Mouse (Mus musculus) hindbrain, embryonic 13.5 days (tissue): ENCODE measurements at regions not wholly inside any gene's neighbourhood (a gene's known extent, or its start where the extent isn't known, plus 50 kb on each side); places are given as distances from the start of the nearest gene placed in this dataset.

Experiments used
- ATAC-seq: fragments of 200-750 bp; cut with Nextera tagmentation; 2 replicates; pipeline ENCODE4 v1.8.0; 2017; ENCODE audit warnings: moderate TSS enrichment; ENCODE audit not compliant: low FRiP score
- H3K27ac ChIP-seq: fragments of 300-500 bp; sonication (generic); 2 replicates; pipeline ENCODE4 v1.5.1; 2015; ENCODE audit warnings: inconsistent platforms, mild to moderate bottlenecking, moderate library complexity
- H3K27me3 ChIP-seq: fragments of 300-500 bp; sonication (generic); 2 replicates; pipeline ENCODE4 v1.6.1; 2015; ENCODE audit warnings: mild to moderate bottlenecking, inconsistent platforms
- H3K36me3 ChIP-seq: fragments of 300-500 bp; sonication (generic); 2 replicates; pipeline ENCODE4 v1.6.1; 2015; ENCODE audit warnings: mild to moderate bottlenecking, inconsistent platforms
- H3K4me1 ChIP-seq: fragments of 300-500 bp; sonication (generic); replicated peaks from 2 replicates; pipeline ENCODE4 v1.6.1; 2015; ENCODE audit warnings: inconsistent platforms
- H3K4me2 ChIP-seq: fragments of 300-500 bp; sonication (generic); 2 replicates; pipeline ENCODE4 v1.6.1; 2015; ENCODE audit warnings: inconsistent platforms, mild to moderate bottlenecking, moderate library complexity
- H3K4me3 ChIP-seq: fragments of 300-500 bp; sonication (generic); 2 replicates; pipeline ENCODE4 v1.5.1; 2015; ENCODE audit warnings: mild to moderate bottlenecking, inconsistent platforms
- H3K9ac ChIP-seq: fragments of 300-500 bp; sonication (generic); 2 replicates; pipeline ENCODE4 v1.6.1; 2015; ENCODE audit warnings: mild to moderate bottlenecking, inconsistent platforms
- H3K9me3 ChIP-seq: fragments of 300-500 bp; sonication (generic); 2 replicates; pipeline ENCODE4 v1.6.1; 2016; ENCODE audit warnings: inconsistent platforms
- WGBS: fragments of 180-500 bp; shearing (Covaris S2); methylation state at CpG from one replicate; pipeline ENCODE4 v1.1.7; 2015; 5-methylcytosine and 5-hydroxymethylcytosine counted together

DNA sequence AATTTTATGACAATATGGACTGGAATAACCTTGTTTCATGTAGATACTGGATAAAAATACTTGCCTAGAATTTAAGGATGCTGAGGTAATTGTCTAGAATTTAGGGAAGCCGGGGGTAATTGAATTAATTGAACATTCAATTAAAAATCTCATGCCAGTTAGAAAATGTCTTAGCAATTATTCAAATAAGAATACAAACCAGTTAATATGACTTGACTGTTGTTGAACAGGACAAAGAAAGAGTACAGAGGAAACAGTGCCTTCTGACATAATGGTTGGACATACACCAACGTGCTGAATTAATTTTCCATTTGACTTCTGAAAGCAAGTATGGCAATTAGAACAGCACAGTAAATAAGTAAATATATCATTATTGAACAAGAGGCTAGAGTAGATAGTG is 377.4 kb upstream of the Vrk2 start:
- H3K4me1 ChIP-seq, result no peaks in the 10 kb centered on the region
- no peak for ATAC-seq
- H3K9me3 ChIP-seq, result no peaks in the 10 kb centered on the region
- no peak overlapping the region for H3K9ac ChIP-seq
- no peaks in the 10 kb centered on the region for H3K36me3 ChIP-seq
- no peak overlapping the region for H3K4me3 ChIP-seq
- H3K27ac ChIP-seq, result no peak overlapping the region
- H3K4me2 ChIP-seq, result no peak overlapping the region
- WGBS, result 69% methylated on average over 2 of the region's 2 CpGs
- no peaks in the 10 kb centered on the region for H3K27me3 ChIP-seq

DNA sequence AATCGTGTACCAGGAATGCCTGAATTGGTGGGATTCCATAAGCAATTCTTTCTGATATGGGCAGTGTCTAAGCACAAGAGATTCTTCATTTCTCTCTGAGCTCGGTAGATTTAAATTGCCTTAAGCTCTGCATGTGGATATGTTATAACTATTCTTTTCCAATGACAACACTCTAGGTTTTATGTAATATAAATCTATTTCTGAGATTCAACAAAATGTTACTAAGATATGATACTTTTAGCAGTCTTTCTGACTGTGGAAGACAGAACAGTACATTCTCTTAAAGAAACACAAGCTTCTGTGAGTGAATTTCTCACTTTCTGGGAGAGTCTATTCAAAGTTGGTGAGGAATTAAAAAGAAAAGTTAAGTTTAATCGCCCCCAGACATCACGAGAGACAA is 373.6 kb upstream of the Vrk2 start:
- no peak for ATAC-seq
- WGBS, result 92% methylated on average over 4 of the region's 4 CpGs
- no peak overlapping the region for H3K4me2 ChIP-seq
- H3K4me3 ChIP-seq, result no peak overlapping the region
- H3K27me3 ChIP-seq, result no peaks in the 10 kb centered on the region
- no peak overlapping the region for H3K9ac ChIP-seq
- H3K9me3 ChIP-seq, result no peaks in the 10 kb centered on the region
- no peaks in the 10 kb centered on the region for H3K36me3 ChIP-seq
- H3K27ac ChIP-seq, result no peak overlapping the region
- peaks cover 10% of the 10 kb centered on the region for H3K4me1 ChIP-seq

GRCm38 (mm10) chr11:26962928-26963667 is 369.3 kb upstream of the Vrk2 start:
- Histone ChIP-seq H3K9me3 (no peaks in the 10 kb centered on the region; the same call in 1 of the 2 replicates), H3K27ac (peak overlapping the region; percentile 56), H3K4me3 (no peak overlapping the region), H3K27me3 (no peaks in the 10 kb centered on the region), H3K36me3 (no peaks in the 10 kb centered on the region), H3K4me1 (peaks cover 18% of the 10 kb centered on the region), H3K9ac (no peak overlapping the region), H3K4me2 (no peak overlapping the region)
- ATAC-seq, result peak; percentile 26; the same call in 1 of the 2 replicates
- WGBS, result 55% methylated on average over 8 of the region's 8 CpGs

DNA sequence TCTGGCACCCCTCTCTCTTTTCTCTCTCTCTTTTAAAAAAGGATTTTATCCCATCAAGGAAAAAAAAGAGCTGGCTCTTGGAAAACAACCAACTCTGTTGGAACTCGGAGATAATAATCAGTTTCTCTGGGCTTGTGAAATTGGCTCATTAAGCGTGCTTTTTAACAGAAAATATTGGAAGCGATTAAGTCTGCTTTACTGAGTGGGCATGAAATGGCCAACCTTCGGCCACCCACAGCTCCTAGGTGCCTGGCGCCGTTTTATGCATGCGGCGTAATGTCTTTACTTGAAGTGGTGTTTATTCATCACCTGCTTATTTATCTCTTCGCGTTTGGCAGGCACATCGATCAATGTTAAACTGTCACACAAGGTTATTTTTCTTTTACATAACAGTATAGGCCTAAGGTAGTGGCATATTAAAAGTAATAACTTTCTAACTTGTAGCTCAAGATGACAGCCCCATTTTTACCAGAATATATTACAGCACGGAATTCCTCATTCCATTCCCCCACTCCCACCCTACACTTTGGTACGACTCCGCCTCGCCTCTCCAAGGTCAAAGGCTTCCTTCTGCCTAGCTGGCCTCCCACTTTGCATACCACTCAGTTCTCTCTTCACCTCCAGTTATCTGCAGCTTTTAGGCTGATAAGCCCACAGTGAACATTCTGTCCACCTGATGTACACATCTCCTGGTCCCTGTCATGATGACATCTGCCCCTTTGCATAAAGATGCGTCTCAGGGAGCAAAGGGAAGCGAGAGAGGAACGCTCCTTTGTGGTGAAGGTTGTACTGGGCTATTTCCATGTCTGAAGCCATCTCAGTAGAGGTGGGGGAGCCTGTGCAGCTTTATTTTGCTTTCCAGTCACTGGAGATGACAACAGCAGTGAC is 368.5 kb upstream of the Vrk2 start:
- Histone ChIP-seq H3K9ac (no peak overlapping the region), H3K9me3 (no peaks in the 10 kb centered on the region; the same call in 1 of the 2 replicates), H3K4me2 (no peak overlapping the region), H3K4me1 (peaks cover 18% of the 10 kb centered on the region), H3K4me3 (no peak overlapping the region), H3K27ac (peak overlapping the region; percentile 58), H3K36me3 (no peaks in the 10 kb centered on the region), H3K27me3 (no peaks in the 10 kb centered on the region)
- WGBS, result 54% methylated on average over 18 of the region's 18 CpGs
- ATAC-seq, result peak; percentile 18; the same call in 1 of the 2 replicates

GRCm38 (mm10) chr11:26961336-26961980 is 367.7 kb upstream of the Vrk2 start:
- Histone ChIP-seq H3K4me1 (peaks cover 18% of the 10 kb centered on the region), H3K36me3 (no peaks in the 10 kb centered on the region), H3K9ac (peak overlapping the region; percentile 40; the same call in 1 of the 2 replicates), H3K4me3 (no peak overlapping the region), H3K9me3 (no peaks in the 10 kb centered on the region; the same call in 1 of the 2 replicates), H3K4me2 (peak overlapping the region; percentile 39), H3K27me3 (no peaks in the 10 kb centered on the region), H3K27ac (peak overlapping the region; percentile 65; the same call in 1 of the 2 replicates)
- 5% methylated on average over 5 of the region's 5 CpGs for WGBS
- peak; percentile 98 for ATAC-seq

GRCm38 (mm10) chr11:26956153-26956552 is 362.4 kb upstream of the Vrk2 start:
- no peak for ATAC-seq
- H3K4me3 ChIP-seq, result no peak overlapping the region
- 76% methylated on average over 3 of the region's 3 CpGs for WGBS

GRCm38 (mm10) chr11:26931766-26932165 is 338.0 kb upstream of the Vrk2 start:
- WGBS, result 9% methylated on average over 3 of the region's 3 CpGs

More at GRCm38 (mm10) chr11:26956153-26956552, 362.4 kb upstream of the Vrk2 start:
- Histone ChIP-seq H3K9me3 (no peaks in the 10 kb centered on the region; the same call in 1 of the 2 replicates), H3K36me3 (no peaks in the 10 kb centered on the region), H3K9ac (no peak overlapping the region), H3K27me3 (no peaks in the 10 kb centered on the region), H3K4me1 (no peaks in the 10 kb centered on the region; the same call in 1 of the 2 replicates), H3K4me2 (no peak overlapping the region), H3K27ac (no peak overlapping the region)

GRCm38 (mm10) chr11:26907099-26907498 is 313.3 kb upstream of the Vrk2 start:
- no peaks in the 10 kb centered on the region for H3K4me1 ChIP-seq
- no peak for ATAC-seq
- no peaks in the 10 kb centered on the region for H3K9me3 ChIP-seq
- H3K4me3 ChIP-seq, result no peak overlapping the region
- no peak overlapping the region for H3K9ac ChIP-seq
- H3K27ac ChIP-seq, result no peak overlapping the region
- H3K36me3 ChIP-seq, result no peaks in the 10 kb centered on the region
- no peak overlapping the region for H3K4me2 ChIP-seq
- no peaks in the 10 kb centered on the region for H3K27me3 ChIP-seq
- 83% methylated on average over 3 of the region's 3 CpGs for WGBS

More at GRCm38 (mm10) chr11:26931766-26932165, 338.0 kb upstream of the Vrk2 start:
- H3K27ac ChIP-seq, result no peak overlapping the region
- H3K4me1 ChIP-seq, result no peaks in the 10 kb centered on the region
- no peaks in the 10 kb centered on the region for H3K9me3 ChIP-seq
- H3K4me3 ChIP-seq, result no peak overlapping the region
- no peak overlapping the region for H3K9ac ChIP-seq
- H3K36me3 ChIP-seq, result no peaks in the 10 kb centered on the region
- ATAC-seq, result no peak
- no peaks in the 10 kb centered on the region for H3K27me3 ChIP-seq
- H3K4me2 ChIP-seq, result no peak overlapping the region

DNA sequence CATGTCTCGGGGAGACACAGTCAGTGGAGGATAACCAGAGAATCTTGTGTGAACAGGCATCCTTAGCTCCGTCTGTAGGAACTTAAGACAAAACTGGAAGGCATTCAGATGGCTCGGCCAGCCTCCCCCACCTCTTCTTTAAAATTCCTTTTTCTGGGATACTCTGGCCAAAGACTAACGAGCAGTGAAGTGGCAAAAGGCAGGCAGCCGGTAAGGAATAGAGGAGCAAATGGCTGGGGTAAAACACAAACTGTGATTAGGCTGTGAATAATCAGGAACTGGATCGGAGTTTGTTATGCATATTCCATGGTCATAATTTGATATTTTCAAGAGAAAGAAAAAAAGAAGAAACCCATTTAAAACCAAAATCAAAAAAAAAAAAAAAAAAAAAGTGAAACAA is 287.8 kb upstream of the Vrk2 start:
- no peaks in the 10 kb centered on the region for H3K9me3 ChIP-seq
- ATAC-seq, result no peak
- no peak overlapping the region for H3K9ac ChIP-seq
- H3K36me3 ChIP-seq, result no peaks in the 10 kb centered on the region
- H3K27ac ChIP-seq, result no peak overlapping the region
- no peaks in the 10 kb centered on the region for H3K27me3 ChIP-seq
- WGBS, result 58% methylated on average over 6 of the region's 6 CpGs
- no peaks in the 10 kb centered on the region for H3K4me1 ChIP-seq
- no peak overlapping the region for H3K4me3 ChIP-seq
- H3K4me2 ChIP-seq, result no peak overlapping the region
